Mouse (Mus musculus) adrenal gland, adult 18-20 months (tissue): ENCODE data around the gene Sgip1. TPM values are rescaled to one million over a fixed set of nuclear protein-coding genes. Genes with fewer than 3 reads are reported as not detected.

Experiments used
- DNase-seq, 2 experiments: peaks; one replicate each; pipeline ENCODE4 v3.0.0; 2021 to 2022; ENCODE audit warnings: low spot score in 2 of 2
- long read RNA-seq, 2 experiments: library from polyadenylated mRNA; stranded (forward); transcript quantifications; one replicate each; pipeline ENCODE4 v2.0.0; 2021
- total RNA-seq, 2 experiments: library from RNA; stranded (reverse); gene quantifications; 1 replicate in 1 of 2; 2 replicates in 1 of 2; pipeline ENCODE4 v1.2.3; 2021

Gene Sgip1
- total RNA-seq: 1 to 10 TPM; 5.9 to 7.2 TPM
- long read RNA-seq, experiment 1, partial matches to known transcripts: 0 of 2 reads
- long read RNA-seq, experiment 1, other reads (novel, unspliced or antisense): 2 of 2 reads
- long read RNA-seq, experiment 2, partial matches to known transcripts: 1 of 5 reads
- long read RNA-seq, experiment 2, other reads (novel, unspliced or antisense): 4 of 5 reads

DNA sequence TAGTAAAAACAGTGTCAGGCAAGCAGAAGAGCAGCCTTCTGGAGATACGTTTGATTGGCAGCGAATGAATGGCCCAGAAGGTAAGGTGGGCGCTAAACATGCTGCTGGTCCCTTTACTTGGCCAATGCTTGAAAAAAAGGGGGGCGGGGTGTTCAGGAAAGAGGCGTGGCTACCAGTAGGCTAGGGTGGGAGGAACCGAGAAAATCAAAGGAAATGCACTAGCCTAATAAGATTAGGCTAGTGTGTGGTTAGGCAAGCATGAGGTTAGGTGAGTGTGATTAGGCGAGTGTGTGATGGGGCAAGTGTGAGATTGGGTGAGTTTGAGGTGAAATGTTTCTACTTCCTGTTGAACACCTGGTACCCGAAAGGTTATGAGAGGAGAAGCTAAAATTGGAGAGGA, at the start of gene Sgip1:
Sgip1 (plus strand) TSS at position 11 of the 400 bp plus-strand sequence.
- no peak for DNase-seq

DNA sequence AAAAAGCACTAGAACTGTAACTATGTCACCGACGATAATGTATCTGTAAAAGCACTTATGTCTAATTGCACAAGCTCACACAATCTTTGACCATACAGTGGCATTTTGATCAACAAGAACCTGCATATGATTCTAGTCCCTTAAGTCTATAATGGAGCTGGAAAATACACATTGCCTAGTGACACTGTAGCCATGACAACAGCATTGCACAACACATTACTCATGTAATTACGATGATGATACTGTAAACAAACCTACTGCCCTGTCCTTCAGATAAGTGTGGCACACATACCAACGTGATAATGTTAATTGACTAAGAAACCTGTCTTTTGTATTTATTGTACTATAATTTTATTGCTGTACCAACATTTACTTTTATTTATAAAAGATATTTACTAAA, 49.7 kb upstream of the Sgip1 start:
- no peak for DNase-seq

DNA sequence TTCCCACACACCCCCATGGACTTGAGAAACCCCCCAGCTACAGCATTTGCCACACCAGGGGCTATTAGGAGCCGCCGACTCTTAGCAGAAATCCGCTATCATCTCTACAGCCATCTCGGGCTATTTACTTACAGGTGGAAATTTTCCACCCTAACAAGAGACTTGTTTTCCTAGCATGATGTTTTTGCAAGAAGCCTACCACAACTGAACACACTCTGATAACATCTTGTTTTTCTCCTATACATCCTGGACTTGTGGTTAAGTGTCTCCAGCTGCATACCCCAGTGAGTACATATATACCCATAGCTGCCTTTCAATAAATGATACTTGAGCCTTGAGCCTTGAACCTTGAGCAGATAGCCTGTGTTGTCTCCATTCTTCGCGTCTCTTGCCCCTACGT, 43.1 kb upstream of the Sgip1 start:
- DNase-seq: no peak

DNA sequence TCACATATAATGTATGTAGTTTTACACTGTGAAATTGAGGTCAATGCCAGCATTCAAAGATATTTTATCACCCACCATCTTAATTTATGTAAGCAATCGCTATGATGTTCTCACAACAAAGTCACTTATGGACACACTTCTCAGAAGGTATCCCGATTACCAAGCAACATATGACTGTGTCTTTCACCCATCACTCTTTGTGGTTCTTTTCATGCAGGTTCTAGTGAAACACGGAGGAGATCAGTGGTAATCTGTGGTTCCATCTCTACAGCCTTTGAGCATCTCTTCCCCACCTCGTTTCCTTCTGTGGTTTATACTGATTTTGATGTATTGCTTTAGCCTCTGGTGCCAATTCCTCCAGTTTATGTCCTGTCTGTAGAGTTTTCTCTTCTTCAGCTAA, 29.4 kb upstream of the Sgip1 start:
- DNase-seq: no peak

DNA sequence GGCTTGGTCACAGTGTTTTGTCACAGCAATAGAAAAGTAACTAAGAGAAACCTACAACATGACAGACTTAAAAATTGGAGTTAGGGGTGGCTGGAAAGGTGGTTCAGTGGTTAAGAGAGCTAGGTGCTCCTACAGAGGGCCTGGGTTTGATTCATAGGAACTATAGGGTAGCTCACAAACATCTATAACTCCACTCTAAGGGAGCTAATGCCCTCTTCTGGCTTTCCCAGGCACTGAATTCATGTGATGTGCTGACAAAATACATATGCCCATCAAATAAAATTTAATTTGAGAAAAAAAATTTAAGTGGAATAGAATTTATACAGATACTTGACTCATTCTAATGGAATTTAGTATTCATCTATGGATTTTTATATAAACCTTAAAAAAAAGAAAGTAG, 25.6 kb upstream of the Sgip1 start:
- no peak for DNase-seq

DNA sequence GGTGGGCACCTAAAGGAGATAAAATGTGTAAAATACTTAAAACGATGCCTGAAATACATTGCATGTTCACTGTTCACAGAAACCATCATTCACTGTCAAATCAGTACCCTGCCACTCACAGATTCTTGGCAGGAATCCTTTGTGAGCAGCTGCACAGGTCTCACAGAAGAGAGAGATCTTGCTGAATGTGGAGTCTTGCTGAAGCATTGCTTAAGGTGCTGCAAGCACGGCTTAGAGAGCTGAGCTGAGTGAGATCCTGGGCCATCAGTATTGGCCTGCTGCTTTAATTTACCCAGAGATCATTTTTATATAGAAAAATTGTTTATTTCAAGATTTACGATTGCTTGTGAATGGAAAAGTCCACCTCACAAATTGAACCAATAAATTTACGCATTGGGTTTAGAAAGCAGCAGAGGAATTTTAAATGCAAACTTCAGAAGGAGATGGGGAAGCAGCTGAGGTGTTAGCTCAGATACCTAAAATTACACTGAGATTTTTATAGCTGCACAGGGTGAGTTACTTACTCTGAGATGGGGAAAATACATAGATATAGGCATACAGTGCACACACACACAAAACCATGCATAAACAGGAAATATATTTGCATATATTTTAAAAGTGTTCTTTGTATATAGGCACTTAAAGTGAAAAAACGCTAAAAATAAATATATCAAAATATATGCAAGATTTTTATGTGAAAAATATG, 23.8 kb upstream of the Sgip1 start:
- DNase-seq: no peak

DNA sequence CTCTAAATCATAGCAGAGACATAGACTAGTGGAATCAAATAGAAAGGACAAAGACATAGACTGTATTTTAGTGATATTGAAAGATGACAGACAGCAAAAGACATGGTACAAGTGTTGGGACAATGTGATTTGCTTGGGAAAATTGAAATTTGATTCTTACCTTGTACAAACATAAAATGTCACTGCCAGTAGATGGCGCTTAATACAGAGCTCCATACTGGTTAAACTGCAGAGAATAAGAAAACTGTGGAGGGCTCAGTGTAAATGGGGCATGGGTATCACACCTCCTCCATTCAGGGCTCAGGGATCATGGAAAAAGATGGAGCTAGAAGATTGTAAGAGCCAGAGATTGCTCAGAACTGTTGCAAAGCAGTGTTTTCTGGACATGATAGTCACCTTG, 21.6 kb upstream of the Sgip1 start:
- DNase-seq: no peak

DNA sequence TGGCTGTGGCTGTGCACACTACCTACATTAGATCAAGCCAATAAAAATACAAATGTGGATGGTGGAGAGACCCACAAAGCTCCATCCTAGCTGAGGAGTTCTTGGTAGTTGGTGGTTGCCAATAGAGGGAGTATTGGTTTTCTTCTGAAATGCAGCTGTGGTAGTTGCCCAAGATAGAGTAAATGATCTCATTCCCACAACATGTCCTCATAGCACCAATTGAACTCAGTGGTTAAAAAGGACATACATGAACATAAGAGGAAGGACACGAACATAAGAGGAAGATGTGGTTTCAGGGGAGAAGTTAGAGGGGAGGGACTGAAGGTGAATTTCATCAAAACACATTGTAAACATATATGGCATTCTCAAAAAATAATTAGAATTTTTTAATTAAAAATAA, 21.1 kb upstream of the Sgip1 start:
- no peak for DNase-seq

DNA sequence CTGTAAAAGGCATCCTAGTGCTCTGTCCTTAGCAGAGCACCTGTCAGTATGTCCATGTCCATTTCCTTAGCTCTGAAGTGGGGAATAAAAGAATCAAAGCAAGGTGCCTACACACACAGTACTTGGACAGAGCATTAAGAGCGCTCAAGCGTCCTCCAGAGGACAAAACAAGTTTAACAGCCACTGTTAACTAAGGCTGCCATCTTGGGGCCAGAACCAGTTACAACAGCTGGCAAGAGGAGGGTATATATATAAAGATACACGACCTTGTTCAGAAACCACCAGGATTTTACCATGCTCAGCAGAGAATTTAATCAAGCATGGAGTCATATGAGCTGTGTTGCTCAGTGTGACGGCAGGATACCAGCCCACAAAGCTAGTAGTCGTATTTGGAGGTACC, 16.7 kb upstream of the Sgip1 start:
- no peak for DNase-seq

DNA sequence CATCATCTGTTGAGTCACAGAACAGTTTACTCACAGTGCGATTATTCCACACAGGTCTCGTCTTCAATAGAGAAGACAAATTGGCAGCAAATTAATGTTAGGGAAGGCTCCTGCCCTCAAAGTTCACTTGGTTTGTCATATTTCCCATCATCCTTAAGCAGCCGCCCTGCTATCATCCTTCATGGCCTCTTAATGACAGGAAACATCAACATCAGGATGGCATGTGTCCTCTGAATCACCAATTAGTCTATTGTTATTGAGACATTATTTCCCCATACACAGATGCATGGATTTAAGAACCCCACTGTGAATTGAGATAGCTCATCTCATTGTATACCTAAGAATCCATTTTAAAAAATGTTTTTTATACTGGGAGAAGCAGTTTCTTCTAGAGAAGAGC, 10.1 kb upstream of the Sgip1 start:
- DNase-seq: no peak

DNA sequence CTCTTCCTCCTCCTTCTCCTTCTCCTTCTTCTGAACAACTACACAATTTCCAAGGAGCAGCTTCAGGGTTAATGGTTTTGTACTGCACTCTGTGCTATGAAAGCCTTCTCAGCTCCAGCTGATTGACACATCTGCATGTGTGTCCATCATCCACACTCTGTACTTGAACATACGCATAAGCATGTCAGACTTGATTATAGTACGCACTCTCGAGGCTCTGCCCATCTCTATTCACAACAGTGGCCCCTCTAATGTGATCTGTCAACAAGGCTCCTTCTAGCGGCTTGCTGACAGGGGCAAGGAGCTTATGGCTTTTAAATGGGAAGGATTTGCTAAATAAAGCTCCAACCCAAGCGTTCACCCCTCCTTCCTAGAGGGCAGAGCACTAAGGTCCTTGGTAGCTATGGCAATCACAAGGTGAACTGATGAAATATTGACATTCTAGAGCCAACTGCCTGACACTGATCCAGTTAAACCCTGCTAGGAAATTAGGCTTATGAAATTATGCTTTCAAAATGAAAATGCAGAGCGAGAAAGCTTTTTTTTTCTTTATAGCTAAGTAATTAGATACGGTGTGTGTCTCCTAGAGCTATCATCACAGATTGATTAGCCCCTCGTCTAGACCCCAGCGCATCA, 7.0 kb upstream of the Sgip1 start:
- DNase-seq: no peak

DNA sequence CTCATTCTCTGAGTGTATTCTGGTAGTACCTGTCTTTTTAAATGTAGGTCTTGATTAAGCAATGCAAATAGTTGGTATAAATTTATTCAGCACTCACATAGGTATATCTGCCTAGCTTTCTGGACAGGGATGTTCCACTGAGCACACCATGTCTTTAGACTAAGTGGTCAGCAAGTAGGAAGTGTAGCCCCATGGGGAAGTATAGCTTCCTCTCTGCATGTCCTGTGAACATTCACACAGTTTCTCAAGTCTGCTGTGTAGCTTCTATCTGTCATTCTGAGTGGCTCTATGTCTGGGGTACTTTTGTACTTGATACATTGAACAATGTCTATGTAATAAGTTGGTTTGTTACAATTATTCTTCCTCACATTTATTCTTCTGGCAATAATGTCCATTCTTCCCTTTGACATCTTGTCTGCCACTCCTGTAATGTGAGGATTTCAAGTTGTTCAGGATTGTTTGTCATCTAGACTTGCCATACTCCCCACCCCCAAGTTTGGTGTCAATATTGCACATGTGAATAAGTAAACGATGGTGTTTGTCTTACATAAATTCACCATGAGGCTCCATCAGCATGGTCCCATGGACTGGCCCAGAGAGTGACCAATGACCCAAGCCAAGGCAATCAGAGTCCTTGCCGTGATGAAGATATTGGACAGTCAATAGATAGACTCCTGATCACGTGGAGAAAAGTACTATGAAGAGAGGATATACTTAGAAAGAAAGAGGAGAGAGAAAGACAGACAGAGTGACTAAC, 12.4 kb downstream of the Sgip1 start:
- DNase-seq: no peak

DNA sequence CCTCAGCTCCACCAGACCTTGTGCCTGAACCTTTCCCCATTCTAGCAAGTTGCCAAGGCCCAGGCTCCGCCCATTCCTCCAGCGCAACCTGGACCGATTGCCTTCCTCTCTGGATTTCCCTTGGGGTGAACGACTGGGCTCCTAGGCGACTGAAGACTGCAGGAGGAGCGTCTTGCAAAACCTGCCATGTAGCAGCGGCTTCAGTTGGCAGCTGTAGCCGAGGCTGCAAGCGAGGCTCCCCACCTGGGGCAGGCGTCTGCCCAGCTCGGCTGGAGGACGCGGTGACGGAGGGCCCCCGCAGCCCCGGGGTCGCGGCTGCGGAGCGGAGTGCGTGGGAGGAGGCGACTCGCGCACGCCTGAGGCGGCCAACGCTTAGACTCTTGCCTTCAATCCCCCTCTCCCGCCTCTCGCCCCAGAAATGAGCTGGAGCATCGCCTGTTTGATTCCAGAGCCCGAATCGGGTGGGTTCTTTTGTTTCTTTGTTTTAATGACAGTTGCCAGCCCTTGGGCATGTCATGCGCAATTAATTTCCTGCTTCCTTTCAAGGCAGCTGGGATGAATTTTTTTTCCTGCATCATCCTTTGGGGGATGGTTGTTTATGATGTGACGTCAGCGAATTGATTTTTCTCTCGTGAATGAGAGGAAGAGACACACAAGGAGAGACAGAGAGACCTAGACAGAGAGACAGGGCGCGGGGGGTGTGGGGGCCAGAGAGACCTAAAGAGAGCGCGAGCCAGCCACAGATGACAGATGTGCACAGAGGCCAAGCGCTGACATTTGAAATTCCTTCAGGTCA, 18.2 kb downstream of the Sgip1 start:
- DNase-seq: peak in 1 of 2 experiments; percentile 22

DNA sequence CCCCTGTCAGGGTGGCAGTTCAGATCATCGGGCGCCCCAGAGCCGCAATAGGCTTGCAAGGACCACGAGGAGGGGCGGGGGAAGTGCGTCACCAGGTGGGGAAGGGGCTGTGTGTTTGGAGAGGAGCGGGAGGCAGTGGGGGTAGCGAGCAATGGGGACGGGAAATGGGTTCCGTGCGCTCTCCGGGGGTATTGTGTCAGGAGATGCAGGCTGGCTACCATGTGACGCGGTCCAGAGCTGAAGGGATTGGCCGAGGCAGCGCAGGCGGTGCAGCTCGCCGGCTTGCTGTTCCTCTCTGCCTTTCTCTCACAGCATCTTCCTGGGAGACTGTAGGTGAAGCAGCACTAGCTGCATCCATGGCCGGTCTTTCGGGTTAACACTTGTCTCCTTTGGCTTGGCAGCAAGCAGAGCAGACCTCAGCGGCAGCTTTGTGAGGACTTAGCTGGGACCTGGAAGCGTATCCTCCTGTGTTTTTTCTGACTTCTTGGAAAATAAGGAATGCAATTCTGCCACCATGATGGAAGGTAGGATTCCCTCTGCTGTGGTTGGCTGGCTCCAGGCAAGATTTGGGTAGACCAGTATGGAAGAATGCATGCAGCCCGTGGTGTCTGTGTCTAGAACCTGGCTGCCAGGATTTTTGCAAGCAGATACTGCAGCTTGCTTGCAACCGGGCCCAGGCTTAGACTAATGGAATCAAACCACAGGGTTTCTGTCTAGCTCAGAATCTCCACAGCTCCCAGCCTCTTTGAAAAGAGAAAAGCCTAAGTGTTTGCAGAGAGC, 19.1 kb downstream of the Sgip1 start:
- DNase-seq: peak; percentile 26 to 27

DNA sequence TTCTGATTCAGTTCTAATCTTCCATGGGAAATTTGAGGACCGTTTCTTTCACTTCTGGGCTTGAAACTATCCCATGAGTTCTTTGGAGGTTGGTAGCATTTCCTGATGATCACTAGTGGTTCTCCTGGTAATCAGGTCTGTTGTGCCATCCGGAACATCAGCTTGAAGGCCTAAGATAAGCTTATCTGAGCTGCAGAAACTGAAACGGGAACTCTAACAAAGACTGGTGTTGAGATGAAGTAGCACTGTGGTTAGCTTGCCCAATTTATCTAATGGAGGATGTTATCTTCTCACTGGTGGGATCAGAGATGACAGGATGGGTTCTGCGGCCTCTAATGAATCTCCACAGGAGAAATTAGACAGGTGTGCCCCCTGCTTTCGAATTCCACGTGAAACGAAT, 21.0 kb downstream of the Sgip1 start:
- no peak for DNase-seq

DNA sequence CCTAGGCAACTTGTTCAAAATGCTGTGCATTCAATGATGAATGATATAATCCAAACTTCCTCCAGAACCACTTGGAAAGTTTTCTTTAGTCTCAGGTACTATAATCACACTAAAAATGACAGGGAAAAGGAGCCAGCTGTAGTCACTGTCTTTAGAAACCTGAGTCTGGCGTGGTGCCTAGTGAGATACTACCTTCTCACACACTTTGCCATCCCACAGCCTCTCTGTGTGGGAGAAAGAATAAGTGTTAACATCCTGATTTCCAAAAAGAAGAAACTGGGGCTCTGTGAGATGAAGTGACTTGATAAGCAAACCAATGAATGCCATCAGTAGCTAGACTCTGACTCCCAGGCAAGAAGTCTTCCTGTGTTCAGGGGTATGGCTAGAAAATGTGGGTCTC, 28.0 kb downstream of the Sgip1 start:
- DNase-seq: no peak

DNA sequence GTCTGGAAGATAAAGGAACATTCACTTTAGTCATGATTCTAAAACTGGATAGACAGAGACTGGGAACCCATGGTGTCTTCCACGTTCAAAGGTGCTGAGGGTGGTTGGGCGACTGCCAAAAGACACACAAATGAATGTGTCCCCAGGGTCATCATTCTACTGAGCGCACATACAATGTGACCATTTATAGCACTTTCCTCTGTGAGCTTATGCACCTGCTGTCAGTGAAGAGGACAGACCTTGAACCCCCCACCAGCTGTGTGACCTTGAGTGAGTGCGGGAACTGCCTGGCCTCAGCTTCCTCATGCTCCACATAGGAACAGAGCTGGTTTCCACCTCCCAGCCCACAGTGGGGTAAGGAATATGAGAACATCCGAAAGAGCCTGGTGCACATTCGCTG, 28.8 kb downstream of the Sgip1 start:
- no peak for DNase-seq

DNA sequence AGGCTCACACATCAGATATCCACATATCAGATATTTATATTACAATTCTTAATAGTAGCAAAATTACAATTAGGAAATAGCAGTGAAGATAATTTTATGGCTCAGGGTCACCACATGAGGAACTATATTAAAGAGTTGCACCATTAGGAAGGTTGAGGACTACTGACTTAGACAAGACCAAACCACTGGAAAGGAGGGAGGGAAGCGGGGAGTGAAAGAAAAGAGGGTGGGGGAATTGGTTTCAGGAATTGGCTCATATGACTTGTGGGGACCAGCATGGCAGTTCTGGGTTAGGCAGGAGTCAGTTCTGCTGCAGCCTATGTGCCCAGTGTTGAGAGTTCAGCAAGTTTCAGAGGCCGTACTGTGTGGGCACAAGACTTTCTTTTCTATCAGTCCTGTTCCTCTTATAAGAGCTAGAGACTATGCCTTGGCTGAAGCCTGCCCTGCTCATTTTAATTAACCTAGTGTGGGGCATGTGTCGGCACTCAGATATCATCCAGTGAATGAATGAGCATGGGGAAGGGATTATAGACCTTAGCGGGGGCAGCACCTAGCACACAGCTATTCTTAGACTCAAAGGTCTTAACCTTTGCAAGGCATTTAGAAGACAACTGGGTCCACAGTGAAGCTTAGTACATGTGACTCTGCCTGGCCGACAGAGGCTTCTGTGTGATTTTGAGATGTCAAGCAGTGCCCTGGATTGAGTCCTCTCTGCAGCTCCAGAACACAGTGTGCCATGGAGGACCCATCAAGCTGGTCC, 30.7 kb downstream of the Sgip1 start:
- DNase-seq: no peak

DNA sequence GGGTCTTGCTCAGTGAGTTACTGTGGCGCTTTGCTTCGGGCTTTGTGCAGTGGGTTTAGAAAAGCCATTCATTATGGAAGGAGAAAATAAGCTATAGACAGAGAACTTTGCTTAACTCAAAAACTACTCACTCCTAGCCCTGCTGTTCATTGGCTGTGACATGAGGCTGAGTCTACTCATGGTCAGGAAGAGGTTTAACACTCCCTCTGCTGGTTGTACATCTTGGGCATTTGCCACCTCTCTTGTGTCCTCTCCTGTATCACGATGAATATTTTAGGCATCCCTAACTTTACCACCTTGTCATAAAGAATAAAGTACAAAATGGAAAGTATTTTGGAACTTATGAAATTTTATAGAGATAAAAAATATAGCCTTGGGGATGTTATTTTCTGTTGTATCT, 32.1 kb downstream of the Sgip1 start:
- no peak for DNase-seq

DNA sequence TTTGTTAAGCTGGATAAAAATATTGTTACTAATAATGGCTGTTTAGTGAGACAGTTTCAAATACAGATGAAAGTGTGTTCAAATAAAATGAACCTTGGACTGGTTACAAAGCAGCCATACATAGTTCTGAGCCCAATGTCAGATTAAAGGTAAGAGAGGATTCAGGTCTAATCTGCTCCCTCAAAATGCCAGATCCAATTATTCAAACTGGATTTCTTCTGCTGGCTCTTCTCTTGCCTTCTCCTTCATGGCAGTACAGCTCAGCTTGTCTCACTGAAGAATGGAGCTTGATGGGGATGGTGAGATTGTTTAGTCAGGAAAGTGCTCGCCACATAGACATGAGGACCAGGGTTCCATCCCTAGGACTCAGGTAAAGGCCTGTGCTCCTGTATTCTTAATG, 32.7 kb downstream of the Sgip1 start:
- no peak for DNase-seq
